Comparison of ENCODE assay signal across 9 mouse cellular contexts in the genomic region with DNA sequence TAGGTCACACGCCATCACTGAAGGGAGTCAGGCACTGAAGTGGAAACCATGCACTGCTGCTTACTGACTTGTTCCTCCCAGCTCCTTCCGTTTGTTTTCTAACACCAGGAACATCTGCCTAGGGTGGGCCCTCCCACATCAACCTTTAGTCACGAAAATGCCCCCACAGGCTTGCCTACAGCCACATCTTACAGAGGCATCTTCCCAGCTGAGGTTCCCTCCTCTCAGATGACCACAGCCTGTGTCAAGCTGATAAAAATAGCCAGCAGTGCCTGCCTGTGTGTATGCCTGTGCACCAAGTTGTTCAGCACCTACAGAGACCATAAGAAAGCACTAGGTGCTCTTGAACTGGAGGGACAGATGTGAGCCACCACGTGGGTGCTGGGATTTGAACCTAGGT.
"Had no signal": no experiment of that assay in that cellular context is flagged by ENCODE, and none has a peak within 500 bp of the region (broad histone marks: within the 10 kb centered on the region; RNA-seq: fewer than 3 reads in every experiment).

No protein-coding gene starts in this region.

- H3K4me2 ChIP-seq: limb, embryonic 15.5 days; midbrain, embryonic 12.5 days had no signal

- H3K9ac ChIP-seq: limb, embryonic 15.5 days; midbrain, embryonic 12.5 days had no signal

- H3K9me3 ChIP-seq: limb, embryonic 15.5 days; midbrain, embryonic 12.5 days had no signal

- H3K27ac ChIP-seq: limb, embryonic 15.5 days; midbrain, embryonic 12.5 days had no signal

- DNase-seq: kidney, adult 8-10 months; kidney, postnatal 25 days; layer of hippocampus, adult 9-11 months; layer of hippocampus, postnatal 36 days; lung, adult 18-20 months; right cerebral cortex, postnatal 14 days had no signal

- ATAC-seq: intestine, postnatal 0 days had no signal

- H3K4me3 ChIP-seq: limb, embryonic 15.5 days; midbrain, embryonic 12.5 days had no signal

- H3K27me3 ChIP-seq: limb, embryonic 15.5 days; midbrain, embryonic 12.5 days had no signal

- H3K4me1 ChIP-seq: midbrain, embryonic 12.5 days had no signal
